Mouse (Mus musculus): ENCODE measurements at regions not wholly inside any gene's neighbourhood (a gene's known extent, or its start where the extent isn't known, plus 50 kb on each side); places are given as distances from the start of the nearest gene placed in this dataset.

DNA sequence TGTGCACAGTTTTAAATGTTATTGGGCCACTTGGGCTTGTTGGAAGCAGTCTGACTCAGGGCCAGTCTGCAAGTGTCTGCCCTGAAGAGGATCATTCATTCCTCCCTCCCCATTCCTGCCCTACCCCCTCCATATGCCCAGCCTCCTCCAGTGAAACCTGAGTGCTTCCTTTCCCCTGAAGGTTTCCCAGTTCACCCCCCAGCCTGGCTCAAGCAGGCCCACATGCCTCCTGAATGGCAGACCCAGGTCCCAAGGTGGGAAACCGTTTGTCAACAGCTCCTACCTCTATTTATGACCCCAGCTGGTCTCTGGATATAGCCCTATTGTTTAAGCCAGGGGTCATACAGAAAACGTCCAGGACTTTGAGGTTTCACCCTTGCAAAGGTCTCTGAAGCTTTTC lies 89.7 kb upstream of the Foxc1 start:
- no peak for TF ChIP-seq POLR2A (IDR thresholded peaks at IDR 0.05; ENCODE audit: borderline replicate concordance, insufficient read depth, low read length)
- TF ChIP-seq CTCF (IDR thresholded peaks at IDR 0.05; ENCODE audit: borderline replicate concordance, insufficient read depth, low read depth, low read length) = no peak
